Mouse (Mus musculus) ES-Bruce4 (cell line): ENCODE data around the gene Slc30a5.

ENCODE experiments used
- CTCF ChIP-seq: IDR thresholded peaks from one replicate; pipeline ENCODE4 v1.8.1; 2011; ENCODE audit warnings: low read depth, low read length
- POLR2A ChIP-seq: IDR thresholded peaks from one replicate; pipeline ENCODE4 v1.8.1; 2011; ENCODE audit warnings: low read length; ENCODE audit not compliant: insufficient read depth

- no peak for TF ChIP-seq CTCF
- no peak for TF ChIP-seq POLR2A
These were observed 38.4 kb upstream of the Slc30a5 start for GRCm38 (mm10) chr13:100871445-100872171.
